Mouse (Mus musculus): ENCODE results near the gene Zfp68. TPM values are rescaled to one million over a fixed set of nuclear protein-coding genes. Genes with fewer than 3 reads are reported as not detected.

Gene Zfp68
- polyA plus RNA-seq, 1 experiment from 2014 or later, result 62.8 TPM

Small RNA genes lying within 50 kb of the gene (microRNA-seq; reads per million reads assigned to microRNA genes)
- gene Gm24082, result not detected

Other genes starting within 250 kb of the Zfp68 start
- gene Zfp157, start 178.3 kb downstream of the Zfp68 start, polyA plus RNA-seq (2015; fragmentation: Nextera tagmentation; extraction: Ambion mirVana), result 24.1 and 27.0 TPM in 2 replicates
- not detected in 2 replicates for gene 1700123K08Rik, start 55.0 kb downstream of the Zfp68 start, polyA plus RNA-seq (2015; fragmentation: Nextera tagmentation; extraction: Ambion mirVana)
- gene A430033K04Rik, start 3.1 kb upstream of the Zfp68 start, polyA plus RNA-seq (2015; fragmentation: Nextera tagmentation; extraction: Ambion mirVana), result 10.8 and 13.6 TPM in 2 replicates
- gene Fam20c, start 134.8 kb upstream of the Zfp68 start, polyA plus RNA-seq (2015; fragmentation: Nextera tagmentation; extraction: Ambion mirVana), result 4.8 and 5.4 TPM in 2 replicates
- not detected in 2 replicates for gene Gm5294, start 200.3 kb upstream of the Zfp68 start, polyA plus RNA-seq (2015; fragmentation: Nextera tagmentation; extraction: Ambion mirVana)

All from stomach, embryonic 16.5 days (tissue).